Mouse (Mus musculus): ENCODE measurements at regions not wholly inside any gene's neighbourhood (a gene's known extent, or its start where the extent isn't known, plus 50 kb on each side); places are given as distances from the start of the nearest gene placed in this dataset.

GRCm38 (mm10) chr4:34336971-34337797 is 213.6 kb upstream of the Akirin2 start:
- no peak for DNase-seq (ENCODE audit: low read depth)

- no peak for DNase-seq (ENCODE audit: low read depth)
Measured at GRCm38 (mm10) chr4:34337852-34338251, 212.9 kb upstream of the Akirin2 start.

- no peak for DNase-seq (ENCODE audit: low read depth)
Measured at GRCm38 (mm10) chr4:34340057-34340456, 210.7 kb upstream of the Akirin2 start.

- no peak for DNase-seq (ENCODE audit: low read depth)
Measured at GRCm38 (mm10) chr4:34371281-34372032, 179.3 kb upstream of the Akirin2 start.

- no peak for DNase-seq (ENCODE audit: low read depth)
Measured at GRCm38 (mm10) chr4:34386338-34386967, 164.3 kb upstream of the Akirin2 start.

- no peak for DNase-seq (ENCODE audit: low read depth)
Measured at GRCm38 (mm10) chr4:34391499-34391898, 159.2 kb upstream of the Akirin2 start.

GRCm38 (mm10) chr4:34403061-34403460 is 147.7 kb upstream of the Akirin2 start:
- peak; percentile 59 for DNase-seq (ENCODE audit: low read depth)

- DNase-seq (ENCODE audit: low read depth), result peak; percentile 4
Measured at GRCm38 (mm10) chr4:34407181-34407580, 143.6 kb upstream of the Akirin2 start.

- no peak for DNase-seq (ENCODE audit: low read depth)
Measured at GRCm38 (mm10) chr4:34420970-34421369, 129.8 kb upstream of the Akirin2 start.

GRCm38 (mm10) chr4:34424131-34424646 is 126.5 kb upstream of the Akirin2 start:
- DNase-seq (ENCODE audit: low read depth), result no peak

GRCm38 (mm10) chr4:34429003-34429402 is 121.7 kb upstream of the Akirin2 start:
- no peak for DNase-seq (ENCODE audit: low read depth)

- DNase-seq (ENCODE audit: low read depth), result no peak
Measured at GRCm38 (mm10) chr4:34429456-34430235, 121.1 kb upstream of the Akirin2 start.

- no peak for DNase-seq (ENCODE audit: low read depth)
Measured at GRCm38 (mm10) chr4:34437316-34437715, 113.4 kb upstream of the Akirin2 start.

GRCm38 (mm10) chr4:34449582-34449981 is 101.2 kb upstream of the Akirin2 start:
- DNase-seq (ENCODE audit: low read depth), result no peak

GRCm38 (mm10) chr4:34462591-34462990 is 88.1 kb upstream of the Akirin2 start:
- no peak for DNase-seq (ENCODE audit: low read depth)

- DNase-seq (ENCODE audit: low read depth), result no peak
Measured at GRCm38 (mm10) chr4:34465845-34466244, 84.9 kb upstream of the Akirin2 start.

GRCm38 (mm10) chr4:34466309-34466708 is 84.4 kb upstream of the Akirin2 start:
- peak; percentile 5 for DNase-seq (ENCODE audit: low read depth)

GRCm38 (mm10) chr4:34468096-34468495 is 82.6 kb upstream of the Akirin2 start:
- no peak for DNase-seq (ENCODE audit: low read depth)

- peak; percentile 9 for DNase-seq (ENCODE audit: low read depth)
Measured at GRCm38 (mm10) chr4:34475792-34476448, 74.8 kb upstream of the Akirin2 start.

- DNase-seq (ENCODE audit: low read depth), result no peak
Measured at GRCm38 (mm10) chr4:34484273-34484672, 66.5 kb upstream of the Akirin2 start.

GRCm38 (mm10) chr4:34485574-34485973 is 65.2 kb upstream of the Akirin2 start:
- no peak for DNase-seq (ENCODE audit: low read depth)
